Mouse (Mus musculus) layer of hippocampus, adult 8-10 months (tissue): ENCODE data around the gene Blm. TPM values are rescaled to one million over a fixed set of nuclear protein-coding genes. Genes with fewer than 3 reads are reported as not detected.
A peak's percentile ranks its signal among the peaks of the same experiment; 100 is the strongest.

ENCODE experiments used
- DNase-seq, 2 experiments: peaks; one replicate each; pipeline ENCODE4 v3.0.0; 2022; ENCODE audit warnings: low spot score in 2 of 2
- total RNA-seq, 4 experiments: library from RNA; stranded (reverse); gene quantifications; 2 replicates each; pipeline ENCODE4 v1.2.4; 2022

The Blm gene
- total RNA-seq, result 1 to 10 TPM; 3.5 to 5.2 (median 4.8) TPM

DNA sequence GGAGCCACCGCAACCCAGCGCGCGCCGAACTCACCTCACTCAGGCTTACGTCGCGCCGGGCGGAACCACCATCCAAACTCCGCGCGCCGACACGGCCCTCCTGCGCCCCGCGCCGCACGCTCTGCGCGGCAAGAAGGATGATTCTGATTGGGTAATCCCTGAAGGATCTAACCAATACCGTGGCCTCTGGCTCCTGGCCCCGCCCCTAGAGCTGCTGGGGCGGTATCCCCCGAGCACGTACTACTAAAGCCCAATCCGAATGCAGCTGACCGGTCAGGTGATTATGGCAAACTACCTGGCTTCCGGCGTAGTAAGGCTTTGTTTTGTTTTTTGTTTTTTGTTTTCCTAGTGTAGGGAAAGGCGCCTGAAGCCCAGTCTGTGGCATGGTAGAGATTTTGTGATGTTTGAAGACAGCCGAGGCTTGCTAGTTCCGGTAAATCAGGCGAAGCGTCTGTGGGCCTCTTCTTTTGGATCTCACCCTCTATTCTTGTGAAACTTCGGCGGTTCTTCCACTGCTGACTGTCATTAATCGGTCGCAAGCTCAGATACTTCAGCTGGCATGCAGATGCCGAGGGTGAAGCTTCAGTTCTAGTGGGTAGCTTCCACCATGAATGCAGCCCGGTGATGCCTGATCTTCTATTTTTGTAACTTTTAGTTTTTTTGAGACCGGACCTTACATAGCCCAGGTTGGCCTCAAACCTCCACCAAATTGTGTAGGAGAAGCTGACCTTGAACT lies at the start of gene Blm:
Blm (minus strand) TSS at position 111 of the 736 bp plus-strand sequence.
- peak; percentile 95 to 96 for DNase-seq

DNA sequence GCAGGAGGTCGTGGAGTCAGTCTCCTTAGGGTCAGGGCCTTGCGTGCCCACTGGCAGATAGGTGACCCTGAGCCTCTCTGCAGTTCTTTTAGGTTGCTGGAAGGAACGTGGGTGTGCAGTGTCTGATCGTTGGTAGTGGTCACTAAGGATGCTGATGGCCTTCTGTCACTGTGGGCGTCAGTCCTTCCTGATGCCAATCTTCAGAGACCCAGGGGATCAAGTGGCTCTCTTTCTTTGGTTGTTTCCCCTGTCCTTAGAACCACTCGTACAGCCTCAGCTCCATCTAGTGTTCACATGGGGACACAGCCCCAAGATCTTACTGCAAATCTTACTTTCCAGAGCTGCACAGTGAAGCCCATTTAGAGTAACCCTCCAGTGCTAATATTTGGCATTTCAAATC lies 49.1 kb upstream of the Blm start:
- peak in 1 of 2 experiments; percentile 63 for DNase-seq

DNA sequence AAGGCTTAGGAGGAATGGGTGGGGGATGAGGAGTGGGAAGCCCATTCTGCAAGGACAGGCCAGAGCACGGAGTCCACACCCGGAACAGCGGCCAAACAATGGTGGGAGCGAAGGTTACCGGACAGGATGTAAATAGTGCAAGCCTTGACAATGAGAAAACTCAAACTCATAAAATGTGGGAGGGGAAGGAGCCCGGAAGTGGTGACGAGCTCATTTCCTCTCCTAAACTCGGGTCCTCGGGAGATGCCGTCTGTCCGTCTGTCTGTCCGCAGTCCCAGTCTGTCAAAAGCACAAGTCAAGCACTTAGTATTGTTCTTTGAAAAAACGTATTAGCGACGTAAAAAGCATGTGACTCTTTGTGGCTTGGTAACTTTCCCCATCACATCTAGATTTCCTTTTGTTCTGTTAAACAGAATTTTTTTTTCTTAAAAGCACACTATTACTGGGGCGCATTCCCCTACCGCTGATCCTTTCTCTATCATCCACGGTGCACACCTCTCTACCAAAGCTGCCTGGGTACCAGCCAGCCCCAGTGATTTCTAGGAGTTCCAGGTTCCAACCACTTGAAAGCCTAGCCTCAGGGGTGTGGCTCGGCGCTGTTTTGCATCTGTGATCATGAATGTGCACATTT lies 48.0 kb upstream of the Blm start:
- DNase-seq, result no peak

DNA sequence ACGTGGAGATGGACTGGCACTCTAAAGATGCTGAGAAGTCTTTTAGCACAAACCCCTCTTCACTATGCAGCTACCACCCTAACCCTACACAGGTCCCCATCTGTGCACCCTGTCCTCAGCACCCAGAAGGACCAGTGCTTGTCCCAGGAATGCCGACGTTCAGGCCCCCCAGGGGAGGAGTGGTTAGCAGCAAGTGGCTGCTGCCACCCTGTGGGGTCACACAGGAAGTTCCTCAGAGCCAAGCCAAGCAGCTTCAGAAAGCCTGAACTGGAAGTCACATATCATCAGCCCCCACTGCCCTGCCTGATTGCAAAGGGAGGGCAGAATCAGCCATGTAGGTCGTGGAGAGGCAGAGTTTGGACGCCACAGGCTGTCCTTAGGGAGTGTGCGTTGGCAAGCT lies 45.4 kb upstream of the Blm start:
- no peak for DNase-seq

DNA sequence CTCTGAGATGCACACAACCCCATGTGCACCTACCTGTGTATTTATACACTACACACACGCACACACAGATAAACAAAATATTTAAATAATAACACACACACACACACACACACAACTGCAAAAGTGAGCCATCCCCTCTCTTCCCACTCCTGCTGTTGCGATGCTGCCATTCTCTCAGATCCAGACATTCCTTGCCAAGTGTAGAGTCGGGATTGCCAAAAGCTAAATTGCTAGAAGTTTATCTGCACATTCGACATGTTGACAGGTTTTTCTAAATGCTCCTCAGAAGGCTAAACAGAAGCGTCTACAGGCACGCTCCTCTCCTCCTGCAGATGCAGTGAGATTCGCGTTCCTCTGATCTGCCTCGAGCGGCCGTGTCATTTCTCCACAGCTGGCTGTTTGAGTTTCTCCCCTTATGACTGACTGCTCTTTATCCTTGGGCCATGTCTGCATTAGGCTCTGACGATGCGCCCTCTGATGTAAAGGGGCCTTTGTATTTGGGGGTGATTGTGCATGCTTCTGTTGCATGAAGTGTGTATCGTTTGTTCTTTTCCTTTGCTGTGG lies 42.6 kb upstream of the Blm start:
- DNase-seq, result no peak

DNA sequence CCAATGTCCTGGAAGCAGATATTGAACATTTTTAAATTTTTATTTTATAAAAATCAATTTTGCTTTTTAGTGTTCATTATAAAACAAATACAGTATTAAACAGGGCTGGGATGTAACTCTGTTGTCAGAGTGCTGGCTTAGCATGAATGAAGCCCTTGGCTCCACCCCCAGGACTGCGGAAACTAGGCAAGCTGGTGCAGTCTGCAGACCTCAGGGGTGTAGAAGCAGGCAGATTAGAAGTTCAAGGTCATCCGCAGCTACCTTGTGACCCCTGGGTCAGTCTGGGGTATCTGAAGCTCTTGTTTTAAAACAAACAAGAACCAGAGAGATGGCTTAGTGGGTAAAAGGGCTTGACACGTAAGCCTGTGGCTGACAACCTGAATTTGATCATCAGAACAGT lies 41.7 kb upstream of the Blm start:
- no peak for DNase-seq

DNA sequence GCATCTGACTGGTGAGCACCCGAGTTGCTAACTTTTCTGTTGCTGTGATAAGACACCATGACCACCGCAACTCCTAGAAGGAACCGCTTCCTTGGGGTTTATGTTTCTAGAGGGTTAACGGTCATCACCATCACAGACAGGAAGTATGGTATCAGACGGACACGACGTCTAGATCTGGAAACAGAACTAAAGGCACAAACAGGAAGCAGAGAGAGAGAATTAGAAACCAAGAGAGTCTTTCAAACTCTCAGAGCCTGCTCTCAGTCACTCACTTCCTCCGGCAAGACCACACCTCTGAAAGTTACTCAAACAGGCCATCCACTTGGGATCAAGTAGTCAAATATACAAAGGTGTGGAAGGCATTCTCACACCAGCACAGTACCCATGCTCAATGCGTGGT lies 40.8 kb upstream of the Blm start:
- DNase-seq, result no peak

DNA sequence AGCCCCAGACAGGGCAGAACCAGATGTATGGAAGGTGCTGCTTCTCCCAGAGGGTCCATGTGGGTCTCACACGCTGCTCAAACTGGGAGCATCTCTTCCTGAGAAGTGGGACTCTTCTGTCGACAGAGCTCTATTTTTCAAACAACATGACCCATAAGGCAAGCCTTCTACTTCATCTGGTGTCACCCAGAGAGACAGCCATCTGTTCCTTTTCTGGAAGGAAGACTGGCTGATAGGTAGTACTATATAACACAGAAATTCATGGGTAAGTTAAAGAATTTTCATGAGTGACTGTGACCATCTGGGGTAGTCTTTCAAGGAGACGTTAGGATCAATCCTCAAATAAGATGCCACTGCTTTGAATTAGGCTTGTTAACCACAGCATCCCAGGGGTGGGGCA lies 38.2 kb upstream of the Blm start:
- DNase-seq, result no peak

DNA sequence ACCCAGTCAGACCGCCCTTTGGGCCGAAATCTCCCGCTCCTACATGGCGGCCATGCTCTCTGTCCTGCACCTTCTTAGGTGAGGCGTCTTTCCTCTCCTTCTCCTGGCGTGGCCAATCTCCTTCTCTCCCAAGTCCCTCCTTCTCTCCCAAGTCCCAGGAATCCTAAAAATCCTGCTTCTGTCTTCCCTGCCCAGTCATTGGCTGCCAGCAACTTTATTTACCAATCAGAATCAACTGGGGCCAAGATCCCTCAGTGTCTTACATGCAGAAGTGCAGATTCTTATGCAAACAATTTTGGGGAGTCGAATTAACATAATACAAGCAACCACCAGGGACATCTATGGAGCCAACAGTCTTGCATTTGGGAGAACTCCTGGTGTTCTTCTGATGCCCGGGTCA lies 33.1 kb upstream of the Blm start:
- DNase-seq, result no peak

DNA sequence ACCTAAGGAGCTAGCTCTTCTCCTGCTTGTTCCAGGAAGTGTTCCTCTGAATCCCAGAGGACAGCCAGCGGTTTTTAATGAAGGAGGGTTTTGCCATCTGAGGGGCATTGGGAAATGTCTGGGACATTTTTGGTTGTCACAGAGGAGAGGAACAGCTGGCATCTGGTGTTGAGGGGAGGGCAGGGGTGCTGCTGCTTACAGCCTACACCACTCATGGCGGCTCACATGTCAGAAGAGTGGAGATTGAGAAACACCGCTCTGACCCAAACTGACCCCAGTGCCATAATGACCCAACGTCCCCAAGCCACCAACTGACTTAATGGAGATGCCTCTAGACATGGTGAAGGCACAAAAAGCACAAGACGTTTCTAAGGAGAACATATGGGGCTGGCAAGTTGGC lies 27.0 kb upstream of the Blm start:
- DNase-seq, result no peak

DNA sequence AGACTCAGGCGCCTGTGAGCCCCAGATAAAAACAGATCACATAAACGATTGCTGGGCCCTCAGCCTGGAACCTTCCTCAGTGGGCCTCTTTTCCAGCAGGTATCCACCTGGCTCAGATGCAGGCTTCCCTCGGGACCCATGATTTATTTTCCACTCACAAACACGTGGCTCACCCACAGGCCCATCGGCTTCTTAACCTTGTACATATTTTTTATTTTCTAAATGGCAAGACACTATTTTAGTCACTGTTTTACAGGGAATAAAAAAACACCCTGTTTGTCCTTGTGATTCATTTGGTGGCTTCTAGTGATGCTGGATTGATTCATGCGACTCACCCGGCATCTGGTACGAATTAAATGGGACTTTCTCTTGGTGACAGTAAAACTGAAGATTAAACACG lies 26.4 kb upstream of the Blm start:
- no peak for DNase-seq

DNA sequence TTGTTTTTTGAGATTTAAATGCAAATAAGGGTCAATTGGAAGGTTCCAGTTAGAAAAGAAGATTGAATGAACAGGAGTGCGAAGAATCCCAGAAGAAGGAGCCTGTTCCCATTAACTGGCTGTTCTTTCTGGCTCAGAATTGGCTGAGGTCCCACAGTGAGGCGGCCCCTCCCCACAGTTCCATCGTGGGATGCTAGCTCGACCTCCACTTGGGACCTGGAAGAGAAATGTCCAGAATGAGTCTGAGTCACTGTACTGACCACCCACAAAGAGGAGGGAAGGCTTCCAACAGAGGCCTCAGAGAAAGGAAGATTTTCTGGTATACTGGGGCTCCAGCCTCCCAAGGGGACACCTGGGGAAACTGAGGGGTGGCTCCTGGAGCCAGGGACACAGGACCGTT lies 23.7 kb upstream of the Blm start:
- DNase-seq, result no peak

DNA sequence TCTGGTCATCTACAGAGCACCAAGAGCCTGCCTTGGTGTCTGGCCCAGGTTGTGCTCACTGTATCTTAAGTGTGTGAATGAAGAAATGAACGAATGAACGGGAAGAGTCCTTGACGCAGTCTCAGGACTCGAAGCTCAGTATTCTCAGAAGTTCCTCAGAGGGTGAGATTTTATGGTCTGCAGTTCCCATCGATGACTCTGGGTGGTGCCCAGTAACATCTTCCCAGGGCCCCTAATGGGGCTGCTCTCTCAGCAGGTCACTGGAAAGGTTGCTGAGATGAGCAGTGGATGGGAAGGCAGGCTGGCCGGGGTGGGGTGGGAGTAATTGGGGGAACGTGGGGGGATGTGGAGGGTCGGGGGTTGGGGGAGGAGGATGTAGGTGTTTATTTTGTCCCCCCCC lies 23.2 kb upstream of the Blm start:
- no peak for DNase-seq

DNA sequence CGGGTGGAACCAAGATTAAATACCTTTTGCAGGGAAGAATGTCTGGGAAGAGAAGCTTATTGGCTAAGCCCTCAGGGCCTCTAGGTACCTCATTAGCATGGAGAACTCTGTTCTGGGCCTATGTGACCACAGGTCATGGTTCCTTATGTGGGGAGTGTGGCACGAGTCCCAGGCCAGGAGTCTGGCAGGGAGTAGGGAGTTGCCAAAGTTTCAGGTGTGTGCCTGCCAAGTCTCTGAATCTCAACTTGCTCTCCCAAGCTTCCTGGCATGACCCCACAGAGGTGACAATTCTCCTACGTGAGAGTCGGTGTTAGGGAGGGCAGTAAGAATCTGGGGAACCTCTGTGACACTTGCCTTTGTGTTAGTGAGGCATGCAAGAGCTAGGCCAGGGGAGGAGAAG lies 22.2 kb upstream of the Blm start:
- no peak for DNase-seq

DNA sequence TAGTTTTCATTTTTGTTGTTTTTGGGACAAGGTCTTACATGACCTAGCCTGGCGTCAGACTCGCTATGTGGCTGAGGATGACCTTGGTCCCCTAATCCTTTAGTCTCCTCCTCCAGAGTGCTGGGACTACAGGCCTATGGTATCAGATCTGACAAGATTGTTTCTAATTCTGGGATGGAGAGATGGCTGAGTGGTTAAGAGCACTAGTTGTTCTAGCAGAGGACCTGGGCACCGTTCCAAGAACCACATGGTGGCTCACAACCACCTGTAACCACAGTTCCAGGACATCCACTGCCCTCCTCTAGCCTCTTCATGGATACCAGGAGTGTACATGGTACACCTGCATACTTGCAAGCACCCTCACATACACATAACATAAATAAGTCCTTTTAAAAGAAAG lies 21.2 kb upstream of the Blm start:
- DNase-seq, result no peak

DNA sequence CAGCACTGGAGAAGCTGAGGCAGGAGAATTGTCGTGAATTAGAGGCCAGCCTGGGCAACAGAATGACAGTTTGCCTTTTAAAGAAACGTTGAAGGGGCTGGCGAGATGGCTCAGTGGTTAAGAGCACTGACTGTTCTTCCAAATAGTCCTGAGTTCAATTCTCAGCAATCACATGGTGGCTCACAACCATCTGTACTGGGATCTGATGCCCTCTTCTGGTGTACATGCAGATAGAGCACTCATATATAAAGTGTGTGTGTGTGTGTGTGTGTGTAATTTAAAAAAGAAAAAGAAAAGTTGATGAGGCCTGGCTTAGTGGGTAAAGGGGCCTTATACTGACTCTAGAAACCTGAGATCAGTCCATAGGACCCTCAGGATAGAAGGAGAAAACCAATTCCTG lies 20.2 kb upstream of the Blm start:
- no peak for DNase-seq

DNA sequence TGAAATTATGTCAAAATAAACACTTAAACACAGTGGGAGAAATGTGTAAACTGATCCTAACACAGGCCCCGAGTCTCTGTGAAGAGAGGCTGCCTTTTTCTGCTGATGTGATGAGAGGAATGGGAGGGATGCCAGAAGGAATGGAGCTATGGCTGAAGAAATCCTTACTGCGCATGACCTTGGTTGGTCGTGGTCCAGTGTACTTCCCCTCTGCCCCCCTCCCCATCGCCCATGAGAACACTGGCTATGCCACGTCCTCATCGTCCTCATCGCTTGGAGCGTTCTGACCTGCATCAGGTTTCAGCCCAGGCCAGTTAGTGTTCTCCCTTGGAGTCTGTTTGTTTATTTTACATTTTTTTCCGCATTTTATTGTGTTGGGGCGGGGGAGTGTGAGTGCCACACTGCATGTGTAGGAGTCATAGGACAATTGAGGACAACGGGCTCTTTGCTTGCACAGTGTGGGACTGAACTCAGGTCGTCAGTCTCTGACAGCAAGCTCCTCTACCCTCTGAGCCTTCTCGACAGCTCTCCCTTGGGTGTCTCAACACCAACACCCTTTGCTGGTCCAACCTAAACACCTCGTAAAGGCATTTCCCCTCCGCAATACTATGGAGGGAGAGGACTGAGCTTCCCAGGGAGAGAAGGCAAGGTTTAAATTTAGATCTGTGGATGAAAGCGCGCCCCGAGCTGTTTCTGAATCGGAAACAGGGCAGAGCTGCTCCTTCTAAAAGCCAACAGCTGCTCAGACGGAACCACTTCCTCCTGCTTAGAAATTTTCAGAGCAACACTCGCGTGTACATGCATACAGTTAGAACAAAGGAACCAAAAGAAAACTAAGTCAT lies 19.5 kb upstream of the Blm start:
- DNase-seq, result no peak

DNA sequence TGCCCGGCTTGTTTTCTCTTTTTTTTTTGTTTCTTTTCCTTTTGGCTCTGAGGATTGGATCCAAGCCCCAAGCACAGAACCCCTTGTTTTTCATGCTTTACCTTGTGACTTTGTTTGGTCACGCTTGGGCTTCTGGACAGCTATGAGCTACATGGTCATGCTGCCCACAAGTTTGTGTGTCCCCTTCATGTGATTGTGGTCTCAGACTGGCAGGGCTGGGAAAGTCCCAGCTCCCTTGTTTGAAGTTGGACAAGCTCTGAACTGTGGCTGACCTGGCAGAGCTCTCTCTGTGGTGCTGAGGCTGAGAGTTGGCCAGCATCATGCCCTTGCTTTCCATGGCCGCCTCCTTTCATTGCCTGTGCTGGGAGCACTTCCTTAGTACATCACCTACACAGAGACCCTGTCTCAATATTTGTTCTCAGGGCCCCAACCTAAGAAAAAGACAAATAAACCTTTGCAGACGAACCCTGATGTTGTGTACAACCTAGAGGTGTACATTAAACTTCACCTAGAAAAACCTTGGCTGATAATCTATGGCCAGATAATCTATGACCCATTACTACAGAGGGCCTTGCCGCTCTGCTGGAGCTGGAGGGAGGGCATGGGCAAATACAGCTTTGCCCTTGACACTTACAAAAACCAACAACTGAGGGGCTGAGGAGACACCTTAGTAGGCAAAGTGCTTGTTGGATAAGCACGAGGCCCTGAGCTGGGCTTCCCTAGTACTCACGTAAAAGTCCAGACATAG lies 13.8 kb upstream of the Blm start:
- DNase-seq, result no peak

DNA sequence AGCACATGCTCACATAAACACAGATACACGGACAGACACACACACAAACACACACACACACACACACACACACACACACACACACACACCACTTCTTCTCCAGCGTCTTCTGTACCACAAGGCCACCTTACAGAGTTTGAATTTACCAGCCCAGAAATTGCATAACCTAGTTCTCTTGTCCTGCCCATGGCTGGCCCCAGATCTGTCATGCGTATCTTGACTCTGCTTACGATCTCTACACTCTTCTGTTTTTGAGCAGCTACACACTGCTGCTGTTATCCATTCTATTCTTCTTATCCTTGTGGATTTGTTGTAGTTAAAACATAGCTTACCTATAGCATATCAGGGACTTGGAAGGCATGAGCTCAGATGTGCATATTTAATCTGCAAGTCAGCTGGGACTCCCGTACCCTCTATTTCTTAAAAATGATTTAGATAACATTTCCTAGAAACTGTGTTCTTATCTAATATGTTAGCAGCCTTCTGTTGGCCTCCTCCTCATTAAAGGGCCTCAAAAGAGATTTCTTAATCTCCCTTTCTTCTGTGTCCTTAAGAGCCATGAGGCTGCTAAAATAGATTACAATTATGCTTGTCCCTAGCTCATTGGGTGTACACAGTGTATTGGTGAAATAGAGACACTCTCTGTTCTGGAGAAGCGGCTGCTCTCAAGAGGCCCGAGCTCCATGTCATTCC lies 7.4 kb upstream of the Blm start:
- no peak for DNase-seq

DNA sequence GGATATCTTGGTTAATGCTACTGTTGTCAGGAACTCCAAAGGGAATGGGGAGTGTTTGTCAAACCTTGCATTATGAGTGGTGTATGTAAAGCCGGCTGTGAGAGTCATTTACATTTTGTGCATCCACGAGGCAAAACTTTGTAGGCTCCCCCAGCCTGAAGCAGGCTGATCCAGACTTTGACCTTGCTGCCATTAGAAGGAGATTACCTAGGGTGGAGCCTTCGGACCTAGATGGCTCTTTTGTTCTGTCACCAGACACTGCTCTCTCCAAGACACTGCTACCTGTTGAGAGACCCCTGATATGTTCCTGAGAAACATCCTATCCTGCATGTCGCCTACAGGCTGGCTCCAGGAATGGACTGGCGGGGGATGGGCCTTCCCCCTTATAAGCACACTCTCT lies 4.7 kb upstream of the Blm start:
- DNase-seq, result no peak
